Mouse (Mus musculus) forebrain, embryonic 13.5 days (tissue): Measurements from ENCODE around the gene Slc11a2. TPM values are rescaled to one million over a fixed set of nuclear protein-coding genes. Genes with fewer than 3 reads are reported as not detected.

Experiments
- ATAC-seq: fragments of 200-750 bp; cut with Nextera tagmentation; 2 replicates; pipeline ENCODE4 v1.8.0; 2017
- H3K27ac ChIP-seq: fragments of 300-500 bp; sonication (generic); 2 replicates; pipeline ENCODE4 v1.5.1; 2015; ENCODE audit warnings: inconsistent platforms, mild to moderate bottlenecking, moderate library complexity
- H3K27me3 ChIP-seq: fragments of 300-500 bp; sonication (generic); 2 replicates; pipeline ENCODE4 v1.6.1; 2015; ENCODE audit warnings: mild to moderate bottlenecking, inconsistent platforms
- H3K36me3 ChIP-seq: fragments of 300-500 bp; sonication (generic); 2 replicates; pipeline ENCODE4 v1.6.1; 2015; ENCODE audit warnings: mild to moderate bottlenecking, inconsistent platforms; ENCODE audit not compliant: poor library complexity, severe bottlenecking
- H3K4me1 ChIP-seq: fragments of 300-500 bp; sonication (generic); 2 replicates; pipeline ENCODE4 v1.6.1; 2015; ENCODE audit warnings: inconsistent platforms
- H3K4me2 ChIP-seq: fragments of 300-500 bp; sonication (generic); 2 replicates; pipeline ENCODE4 v1.6.1; 2015; ENCODE audit warnings: inconsistent platforms, mild to moderate bottlenecking, moderate library complexity
- H3K4me3 ChIP-seq: fragments of 300-500 bp; sonication (generic); 2 replicates; pipeline ENCODE4 v1.5.1; 2015; ENCODE audit warnings: mild to moderate bottlenecking, inconsistent platforms
- H3K9ac ChIP-seq: fragments of 300-500 bp; sonication (generic); 2 replicates; pipeline ENCODE4 v1.6.1; 2015; ENCODE audit warnings: mild to moderate bottlenecking, inconsistent platforms
- H3K9me3 ChIP-seq: fragments of 300-500 bp; sonication (generic); replicated peaks from 2 replicates; pipeline ENCODE4 v1.6.1; 2016; ENCODE audit warnings: inconsistent platforms
- WGBS: fragments of 180-500 bp; shearing (Covaris S2); methylation state at CpG from one replicate; pipeline ENCODE4 v1.1.7; 2015; 5-methylcytosine and 5-hydroxymethylcytosine counted together
- polyA plus RNA-seq: library from polyadenylated mRNA; unstranded; fragments of >200 nt; fragmentation: Nextera tagmentation; extraction: Ambion mirVana; gene quantifications from 2 replicates; pipeline ENCODE4 v1.2.1, GENCODE M21; 2015

Slc11a2 gene
- polyA plus RNA-seq, 1 experiment from 2014 or later = 21.3 TPM

DNA sequence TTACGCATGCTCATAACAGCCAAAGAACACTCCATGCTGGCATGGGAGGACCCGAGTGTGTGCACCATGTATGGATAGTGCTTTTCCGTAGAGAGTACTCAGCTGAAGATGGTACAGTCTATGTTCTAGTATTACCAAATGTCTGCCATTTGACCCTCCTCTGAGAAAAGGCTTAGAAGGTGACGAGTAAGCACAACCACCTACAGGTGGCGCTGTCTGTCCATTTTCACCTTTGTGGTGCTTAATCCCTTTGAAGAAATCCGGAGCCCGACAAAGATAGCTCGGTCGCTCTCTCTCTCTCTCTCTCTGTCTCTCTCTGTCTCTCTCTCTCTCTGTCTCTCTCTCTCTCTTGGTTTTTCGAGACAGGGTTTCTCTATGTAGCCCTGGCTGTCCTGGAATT lies 33.2 kb upstream of the Slc11a2 start:
- Histone ChIP-seq H3K27me3 (peaks cover 11% of the 10 kb centered on the region; the same call in 1 of the 2 replicates), H3K36me3 (no peaks in the 10 kb centered on the region), H3K9me3 (no peaks in the 10 kb centered on the region), H3K9ac (no peak overlapping the region), H3K27ac (no peak overlapping the region), H3K4me3 (no peak overlapping the region), H3K4me1 (no peaks in the 10 kb centered on the region), H3K4me2 (no peak overlapping the region)
- ATAC-seq = 0 out of 2 replicates have a peak, but pooled peaks have one; percentile 24
- WGBS = 42% methylated on average over 10 of the region's 10 CpGs

GRCm38 (mm10) chr15:100457340-100457739 lies 32.5 kb upstream of the Slc11a2 start:
- 11% methylated on average over 17 of the region's 17 CpGs for WGBS
- Histone ChIP-seq H3K4me3 (no peak overlapping the region), H3K4me2 (0 out of 2 replicates have a peak overlapping the region, but pooled peaks have one; percentile 7), H3K27ac (no peak overlapping the region), H3K36me3 (no peaks in the 10 kb centered on the region), H3K4me1 (no peaks in the 10 kb centered on the region), H3K9ac (no peak overlapping the region), H3K9me3 (no peaks in the 10 kb centered on the region), H3K27me3 (peaks cover 11% of the 10 kb centered on the region; the same call in 1 of the 2 replicates)
- ATAC-seq = peak; percentile 68; the same call in 1 of the 2 replicates

DNA sequence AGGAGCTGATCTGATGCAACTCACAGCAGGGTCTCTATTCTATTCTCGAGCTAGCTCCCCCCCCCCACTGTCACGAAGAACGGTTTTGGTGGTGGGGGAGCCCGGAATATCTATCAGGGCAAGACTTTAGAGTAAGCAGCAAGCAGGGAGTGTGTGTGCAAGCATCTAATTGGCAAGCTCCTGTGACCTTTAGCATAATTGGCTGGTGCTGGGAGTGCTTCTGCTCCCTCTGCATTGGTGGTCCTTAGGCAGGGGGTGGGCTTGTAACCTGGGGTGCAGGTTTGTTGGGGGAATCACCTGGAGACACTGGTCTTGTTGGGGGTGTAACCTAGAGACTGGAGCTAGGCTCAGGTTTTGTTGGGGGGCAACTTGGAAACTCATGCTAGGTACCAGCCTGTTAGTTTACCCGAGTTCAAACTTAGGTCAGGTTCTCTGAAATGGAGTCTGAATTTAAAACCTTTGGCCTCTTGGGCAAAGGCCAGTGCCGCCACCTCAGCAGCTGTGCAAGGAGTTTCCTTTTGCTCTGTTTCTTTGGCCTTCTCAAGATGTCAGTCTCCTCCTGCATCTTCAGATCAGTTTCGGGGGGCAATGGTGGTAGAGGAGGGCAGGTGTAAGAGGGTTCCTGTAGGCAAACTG lies 31.6 kb upstream of the Slc11a2 start:
- Histone ChIP-seq H3K27me3 (peaks cover 11% of the 10 kb centered on the region; the same call in 1 of the 2 replicates), H3K36me3 (no peaks in the 10 kb centered on the region), H3K9ac (no peak overlapping the region), H3K27ac (no peak overlapping the region), H3K4me2 (no peak overlapping the region), H3K4me1 (no peaks in the 10 kb centered on the region), H3K4me3 (no peak overlapping the region), H3K9me3 (no peaks in the 10 kb centered on the region)
- ATAC-seq = no peak
- WGBS = 61% methylated on average over 7 of the region's 7 CpGs

- ATAC-seq = no peak
- no peaks in the 10 kb centered on the region for H3K9me3 ChIP-seq
- no peak overlapping the region for H3K27ac ChIP-seq
- no peak overlapping the region for H3K9ac ChIP-seq
- H3K27me3 ChIP-seq = no peaks in the 10 kb centered on the region
- H3K4me1 ChIP-seq = 0 out of 2 replicates have a peak, but pooled peaks cover 4% of the 10 kb centered on the region
- 80% methylated on average over 11 of the region's 11 CpGs for WGBS
- no peak overlapping the region for H3K4me3 ChIP-seq
- H3K36me3 ChIP-seq = no peaks in the 10 kb centered on the region
- no peak overlapping the region for H3K4me2 ChIP-seq
Observed at GRCm38 (mm10) chr15:100452486-100452885, 27.6 kb upstream of the Slc11a2 start.

DNA sequence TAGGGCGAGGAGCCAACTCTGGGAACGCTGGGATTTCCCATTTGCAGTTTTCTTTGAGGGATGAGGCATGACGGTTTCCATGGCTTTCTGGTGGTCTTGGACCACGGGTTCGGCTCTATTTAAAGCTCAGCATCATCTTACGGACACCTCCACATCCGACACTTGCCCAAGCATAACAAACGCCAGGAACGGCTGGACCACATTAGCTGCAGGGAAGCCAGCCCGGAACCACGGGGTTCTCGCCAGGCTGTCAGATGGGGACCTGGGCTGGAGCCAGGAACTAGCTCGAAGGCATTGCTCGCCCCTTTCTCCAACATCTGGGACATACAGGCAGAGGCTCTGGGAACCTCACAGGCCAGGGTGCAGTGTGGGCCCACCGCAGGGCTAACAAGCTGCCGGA lies 26.4 kb upstream of the Slc11a2 start:
- Histone ChIP-seq H3K27ac (no peak overlapping the region), H3K4me3 (no peak overlapping the region), H3K4me1 (0 out of 2 replicates have a peak, but pooled peaks cover 4% of the 10 kb centered on the region), H3K4me2 (no peak overlapping the region), H3K9me3 (no peaks in the 10 kb centered on the region), H3K9ac (no peak overlapping the region), H3K36me3 (no peaks in the 10 kb centered on the region), H3K27me3 (no peaks in the 10 kb centered on the region)
- no peak for ATAC-seq
- 68% methylated on average over 16 of the region's 16 CpGs for WGBS

GRCm38 (mm10) chr15:100449495-100449894 lies 24.6 kb upstream of the Slc11a2 start:
- no peaks in the 10 kb centered on the region for H3K9me3 ChIP-seq
- no peaks in the 10 kb centered on the region for H3K36me3 ChIP-seq
- no peaks in the 10 kb centered on the region for H3K27me3 ChIP-seq
- 94% methylated on average over 3 of the region's 3 CpGs for WGBS
- no peak for ATAC-seq
- no peak overlapping the region for H3K9ac ChIP-seq
- H3K4me1 ChIP-seq = 0 out of 2 replicates have a peak, but pooled peaks cover 4% of the 10 kb centered on the region
- H3K4me3 ChIP-seq = no peak overlapping the region
- no peak overlapping the region for H3K27ac ChIP-seq
- no peak overlapping the region for H3K4me2 ChIP-seq

DNA sequence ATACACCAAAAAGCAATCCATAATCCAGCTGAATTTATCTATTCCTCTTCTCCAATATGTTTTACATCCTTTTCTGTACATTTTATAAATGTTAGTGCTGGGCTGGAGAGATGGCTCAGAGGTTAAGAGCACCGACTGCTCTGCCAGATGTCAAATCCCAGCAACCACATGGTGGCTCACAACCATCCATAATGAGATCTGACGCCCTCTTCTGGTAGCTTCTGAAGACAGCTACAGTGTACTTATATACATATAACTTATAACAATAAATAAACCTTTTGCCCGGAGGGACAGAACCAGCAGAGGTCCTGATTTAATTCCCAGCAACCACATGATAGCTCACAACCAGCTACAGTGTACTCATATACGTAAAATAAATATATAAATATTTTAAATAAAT lies 23.7 kb upstream of the Slc11a2 start:
- Histone ChIP-seq H3K4me2 (no peak overlapping the region), H3K27ac (no peak overlapping the region), H3K4me3 (no peak overlapping the region), H3K4me1 (peaks cover 9% of the 10 kb centered on the region), H3K9me3 (no peaks in the 10 kb centered on the region), H3K27me3 (no peaks in the 10 kb centered on the region), H3K36me3 (no peaks in the 10 kb centered on the region), H3K9ac (no peak overlapping the region)
- WGBS = 77% methylated on average over 4 of the region's 4 CpGs
- ATAC-seq = no peak

GRCm38 (mm10) chr15:100446887-100447286 lies 22.0 kb upstream of the Slc11a2 start:
- Histone ChIP-seq H3K9ac (no peak overlapping the region), H3K36me3 (no peaks in the 10 kb centered on the region), H3K4me1 (peaks cover 14% of the 10 kb centered on the region), H3K9me3 (no peaks in the 10 kb centered on the region), H3K4me3 (no peak overlapping the region), H3K27ac (no peak overlapping the region), H3K27me3 (no peaks in the 10 kb centered on the region), H3K4me2 (no peak overlapping the region)
- 84% methylated on average over 2 of the region's 2 CpGs for WGBS
- no peak for ATAC-seq

DNA sequence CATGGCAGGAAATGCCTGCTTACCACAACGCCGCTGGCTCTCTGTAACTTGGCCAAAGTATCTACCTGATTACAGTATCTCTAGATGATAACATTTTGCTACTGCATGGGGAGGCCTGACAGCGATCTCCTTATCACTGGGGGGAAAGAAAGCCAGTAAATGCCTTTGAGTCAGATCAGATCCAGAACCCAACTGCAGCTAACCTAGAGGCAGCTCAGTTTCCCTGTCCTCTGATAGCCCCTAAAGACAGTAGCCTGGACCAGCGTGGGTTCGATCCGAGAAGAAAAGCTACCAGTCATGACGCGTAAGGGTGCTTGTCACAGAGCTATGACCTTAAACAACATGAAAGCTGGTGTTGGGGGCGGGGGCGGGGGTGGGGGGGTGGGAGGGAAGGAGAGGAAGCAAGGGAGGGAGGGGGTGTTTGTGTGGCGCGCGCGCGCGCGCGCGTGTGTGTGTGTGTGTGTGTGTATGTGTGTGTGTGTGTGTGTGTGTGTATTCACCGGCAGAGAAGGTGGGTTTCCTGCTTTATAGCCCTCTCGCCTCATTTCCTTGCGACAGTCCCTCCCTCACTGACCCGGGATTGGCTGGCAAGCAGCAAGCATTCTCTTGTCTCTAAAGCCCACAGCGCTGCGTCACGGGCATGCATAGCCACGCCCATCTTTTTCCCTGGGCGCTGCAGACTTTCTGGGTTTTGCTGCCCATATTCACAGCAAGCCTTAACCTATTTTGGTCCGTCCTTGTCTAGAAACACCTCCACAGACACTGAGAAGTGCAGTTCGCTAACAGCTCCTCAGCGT lies 18.5 kb upstream of the Slc11a2 start:
- Histone ChIP-seq H3K9ac (peak overlapping the region; percentile 68), H3K9me3 (no peaks in the 10 kb centered on the region), H3K27me3 (0 out of 2 replicates have a peak, but pooled peaks cover 3% of the 10 kb centered on the region), H3K36me3 (no peaks in the 10 kb centered on the region), H3K4me3 (peak overlapping the region; percentile 42), H3K4me1 (peaks cover 10% of the 10 kb centered on the region), H3K4me2 (peak overlapping the region; percentile 67), H3K27ac (peak overlapping the region; percentile 45)
- WGBS = 6% methylated on average over 28 of the region's 31 CpGs
- ATAC-seq = peak; percentile 99

DNA sequence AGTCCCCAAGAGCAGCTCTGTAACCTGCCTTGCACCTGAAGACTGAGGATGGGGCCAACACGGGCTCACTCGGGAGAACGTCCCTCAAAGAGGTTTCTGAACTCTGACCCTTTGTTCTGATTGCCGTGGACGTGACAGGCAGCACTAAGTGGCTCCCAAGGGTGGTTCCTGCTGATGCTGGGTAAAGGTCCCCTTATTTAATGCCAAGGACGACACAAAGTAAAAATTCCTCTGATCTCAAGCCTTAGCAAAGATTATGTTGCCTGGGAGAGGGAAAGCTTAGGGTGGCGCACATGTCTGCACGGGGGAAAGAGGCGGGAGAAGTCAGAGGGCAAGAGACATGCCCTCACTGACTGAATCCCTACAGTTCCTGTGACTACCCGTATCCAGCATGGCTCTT lies 11.6 kb upstream of the Slc11a2 start:
- no peak for ATAC-seq
- no peak overlapping the region for H3K9ac ChIP-seq
- WGBS = 78% methylated on average over 10 of the region's 10 CpGs

GRCm38 (mm10) chr15:100436112-100436511 lies 11.2 kb upstream of the Slc11a2 start:
- no peak for ATAC-seq
- Histone ChIP-seq H3K9me3 (no peaks in the 10 kb centered on the region), H3K4me1 (no peaks in the 10 kb centered on the region), H3K27me3 (0 out of 2 replicates have a peak, but pooled peaks cover 3% of the 10 kb centered on the region), H3K9ac (no peak overlapping the region), H3K36me3 (no peaks in the 10 kb centered on the region), H3K27ac (no peak overlapping the region), H3K4me2 (no peak overlapping the region), H3K4me3 (no peak overlapping the region)
- 92% methylated on average over 4 of the region's 4 CpGs for WGBS

More for the DNA sequence above, 11.6 kb upstream of the Slc11a2 start:
- H3K27me3 ChIP-seq = 0 out of 2 replicates have a peak, but pooled peaks cover 3% of the 10 kb centered on the region
- no peak overlapping the region for H3K27ac ChIP-seq
- H3K4me3 ChIP-seq = no peak overlapping the region
- no peaks in the 10 kb centered on the region for H3K36me3 ChIP-seq
- H3K4me1 ChIP-seq = no peaks in the 10 kb centered on the region
- no peaks in the 10 kb centered on the region for H3K9me3 ChIP-seq
- no peak overlapping the region for H3K4me2 ChIP-seq

DNA sequence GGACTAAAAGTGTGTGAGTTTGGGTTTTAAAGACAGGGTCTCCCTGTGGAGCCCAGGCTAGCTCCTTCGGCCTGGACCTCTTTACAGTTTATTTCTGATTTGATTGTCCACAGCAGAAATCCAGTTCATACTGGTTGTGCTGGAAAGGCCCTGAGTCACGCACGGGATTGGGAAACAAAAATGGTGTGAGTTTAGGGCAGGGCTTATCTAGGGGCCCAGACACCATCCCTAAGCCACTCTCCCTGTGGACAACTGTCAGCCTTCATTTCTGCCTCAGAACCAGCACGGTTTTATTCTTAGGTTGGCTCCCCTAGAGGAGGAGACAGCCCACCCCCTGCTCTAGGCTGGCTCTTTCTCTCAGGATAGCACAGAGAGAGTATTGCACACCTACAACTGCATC lies 8.4 kb upstream of the Slc11a2 start:
- Histone ChIP-seq H3K9me3 (no peaks in the 10 kb centered on the region), H3K36me3 (no peaks in the 10 kb centered on the region), H3K4me2 (no peak overlapping the region), H3K27ac (no peak overlapping the region), H3K27me3 (no peaks in the 10 kb centered on the region), H3K4me3 (no peak overlapping the region), H3K9ac (no peak overlapping the region), H3K4me1 (no peaks in the 10 kb centered on the region)
- no peak for ATAC-seq
- 70% methylated on average over 4 of the region's 4 CpGs for WGBS
